Mouse (Mus musculus): Measurements from ENCODE around the gene Foxa3. TPM values are rescaled to one million over a fixed set of nuclear protein-coding genes. Genes with fewer than 3 reads are reported as not detected.

Gene Foxa3
- total and polyA plus RNA-seq, 2 experiments from 2014 or later: not detected

DNA sequence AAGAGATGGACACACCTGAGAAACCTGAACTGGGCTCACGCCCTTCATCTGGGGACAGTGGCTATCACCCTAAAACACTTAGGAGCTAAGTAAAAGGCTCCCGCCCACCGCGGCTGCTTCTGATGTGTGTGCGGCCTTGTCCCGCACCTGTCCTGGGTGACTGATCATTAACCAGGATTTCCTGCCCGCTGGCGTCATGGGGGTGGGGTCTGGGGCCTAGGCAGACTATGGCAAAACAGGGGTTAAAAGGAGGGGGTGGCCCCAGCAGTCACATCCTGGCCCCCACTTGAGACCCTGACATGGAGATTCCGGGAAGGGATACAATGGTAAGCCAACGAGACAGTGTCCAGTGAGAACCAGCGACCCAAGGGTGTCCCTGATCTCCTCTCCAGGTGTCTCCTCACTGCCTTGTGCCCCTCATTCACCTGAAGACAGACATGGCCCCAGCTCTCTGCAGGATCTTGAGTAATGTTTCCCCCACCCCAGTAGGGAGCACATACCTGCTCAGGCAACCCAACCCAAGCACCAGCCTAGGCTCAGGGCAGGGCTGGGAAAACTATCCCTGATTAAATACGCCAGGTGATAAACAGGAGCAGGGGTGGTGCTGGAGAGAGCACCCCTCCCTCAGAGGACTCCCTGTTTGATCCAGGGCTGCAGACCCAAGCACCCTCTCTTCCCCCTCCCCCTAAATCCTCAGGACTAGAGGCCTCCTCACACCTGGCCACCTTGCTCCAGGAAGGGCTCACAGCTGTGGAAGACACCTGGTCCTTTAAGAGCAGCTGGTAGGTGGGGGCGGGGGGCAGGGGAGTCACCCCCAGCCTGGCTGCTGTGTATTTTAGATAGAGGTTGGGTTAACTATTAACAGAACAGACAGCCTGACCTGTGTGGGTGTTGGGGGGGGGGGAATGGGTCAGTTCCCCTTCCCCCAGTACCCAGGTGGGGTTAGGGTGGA lies 16.0 kb downstream of the Foxa3 start:
- no peak overlapping the region for H3K9ac ChIP-seq (replicated peaks; ENCODE audit: low read depth, low read length)
- ATAC-seq (ENCODE audit: insufficient read depth, low read depth): no peak

DNA sequence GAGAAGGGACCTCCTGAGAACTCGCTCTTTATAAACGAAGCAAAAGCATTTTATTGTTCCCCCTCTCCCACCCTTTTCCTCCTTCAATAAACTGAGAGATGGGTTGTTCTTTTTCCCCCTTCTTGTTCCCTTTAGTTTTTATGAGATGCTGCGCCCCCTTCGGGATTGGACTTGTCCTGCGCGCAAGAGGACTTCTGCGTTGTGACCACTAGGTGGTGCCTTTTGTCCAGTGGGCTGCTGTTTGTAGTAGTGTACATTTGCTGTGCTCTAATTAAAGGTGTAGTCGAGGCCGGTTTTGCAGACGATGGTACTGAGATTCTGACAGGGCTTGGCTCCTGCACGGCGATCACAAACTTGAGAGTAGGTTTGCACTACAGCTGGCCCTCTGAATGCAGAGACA lies 16.9 kb downstream of the Foxa3 start:
- Histone ChIP-seq H3K9me3 (replicated peaks; ENCODE audit: control insufficient read depth, low read length) (no peaks in the 10 kb centered on the region), H3K36me3 (replicated peaks; ENCODE audit: control insufficient read depth, insufficient read depth, low read length) (0 out of 2 replicates have a peak, but pooled peaks cover 14% of the 10 kb centered on the region), H3K27ac (ENCODE audit: low read depth) (no peak overlapping the region), H3K9ac (replicated peaks; ENCODE audit: low read depth, low read length) (no peak overlapping the region), H3K4me3 (ENCODE audit: low read depth, low read length) (no peak overlapping the region), H3K4me1 (ENCODE audit: control insufficient read depth, insufficient read depth) (peaks cover 14% of the 10 kb centered on the region), H3K27me3 (ENCODE audit: control insufficient read depth, insufficient read depth, low read length) (no peaks in the 10 kb centered on the region), H3K4me2 (ENCODE audit: low read depth, low read length) (no peak overlapping the region)
- peak; percentile 90 for DNase-seq (ENCODE audit: low spot score)
- ATAC-seq (ENCODE audit: insufficient read depth, low read depth): peak; percentile 25; the same call in 1 of the 2 replicates
- 5% methylated on average over 12 of the region's 12 CpGs for WGBS
- TF ChIP-seq EP300 (IDR thresholded peaks at IDR 0.05; ENCODE audit: low read depth) (no peak), CTCF (IDR thresholded peaks at IDR 0.05; ENCODE audit: low read depth) (peak; percentile 100)

More for the DNA sequence above, 16.0 kb downstream of the Foxa3 start:
- DNase-seq (ENCODE audit: low spot score): no peak
- Histone ChIP-seq H3K36me3 (replicated peaks; ENCODE audit: control insufficient read depth, insufficient read depth, low read length) (0 out of 2 replicates have a peak, but pooled peaks cover 14% of the 10 kb centered on the region), H3K27ac (ENCODE audit: low read depth) (no peak overlapping the region), H3K9me3 (replicated peaks; ENCODE audit: control insufficient read depth, low read length) (no peaks in the 10 kb centered on the region), H3K4me2 (ENCODE audit: low read depth, low read length) (no peak overlapping the region), H3K27me3 (ENCODE audit: control insufficient read depth, insufficient read depth, low read length) (no peaks in the 10 kb centered on the region), H3K4me3 (ENCODE audit: low read depth, low read length) (no peak overlapping the region), H3K4me1 (ENCODE audit: control insufficient read depth, insufficient read depth) (peaks cover 20% of the 10 kb centered on the region)
- WGBS: 82% methylated on average over 13 of the region's 13 CpGs
- TF ChIP-seq CTCF (IDR thresholded peaks at IDR 0.05; ENCODE audit: low read depth): no peak
- TF ChIP-seq EP300 (IDR thresholded peaks at IDR 0.05; ENCODE audit: low read depth): no peak

GRCm38 (mm10) chr7:19005417-19006121 lies 17.8 kb downstream of the Foxa3 start:
- Histone ChIP-seq H3K27ac (ENCODE audit: low read depth) (no peak overlapping the region), H3K27me3 (ENCODE audit: control insufficient read depth, insufficient read depth, low read length) (no peaks in the 10 kb centered on the region), H3K4me3 (ENCODE audit: low read depth, low read length) (no peak overlapping the region), H3K4me2 (ENCODE audit: low read depth, low read length) (peak overlapping the region; percentile 91; the same call in 1 of the 2 replicates), H3K9me3 (replicated peaks; ENCODE audit: control insufficient read depth, low read length) (no peaks in the 10 kb centered on the region), H3K9ac (replicated peaks; ENCODE audit: low read depth, low read length) (no peak overlapping the region), H3K36me3 (replicated peaks; ENCODE audit: control insufficient read depth, insufficient read depth, low read length) (0 out of 2 replicates have a peak, but pooled peaks cover 14% of the 10 kb centered on the region), H3K4me1 (ENCODE audit: control insufficient read depth, insufficient read depth) (peaks cover 14% of the 10 kb centered on the region)
- no peak for DNase-seq (ENCODE audit: low spot score)
- TF ChIP-seq CTCF (IDR thresholded peaks at IDR 0.05; ENCODE audit: low read depth): no peak
- no peak for TF ChIP-seq EP300 (IDR thresholded peaks at IDR 0.05; ENCODE audit: low read depth)
- no peak for ATAC-seq (ENCODE audit: insufficient read depth, low read depth)
- 85% methylated on average over 34 of the region's 34 CpGs for WGBS

DNA sequence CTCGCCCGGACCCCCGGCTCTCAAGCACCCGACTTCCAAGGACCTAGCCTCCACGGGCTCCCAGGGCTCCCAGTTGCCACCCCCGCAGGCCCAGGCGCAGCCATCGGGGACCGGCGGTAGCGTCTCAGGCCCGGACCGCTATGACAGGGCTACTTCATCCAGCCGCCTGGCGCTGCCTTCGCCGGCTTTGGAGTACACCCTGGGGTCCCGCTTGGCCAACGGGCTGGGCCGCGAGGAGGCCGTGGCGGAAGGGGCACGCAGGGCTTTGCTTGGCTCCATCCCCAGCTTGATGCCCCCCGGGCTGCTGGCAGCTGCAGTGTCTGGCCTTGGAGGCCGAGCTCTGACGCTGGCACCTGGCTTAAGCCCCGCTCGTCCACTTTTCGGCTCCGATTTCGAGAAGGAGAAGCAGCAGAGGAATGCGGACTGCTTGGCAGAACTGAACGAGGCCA lies 18.7 kb downstream of the Foxa3 start:
- Histone ChIP-seq H3K4me2 (ENCODE audit: low read depth, low read length) (peak overlapping the region; percentile 91), H3K27me3 (ENCODE audit: control insufficient read depth, insufficient read depth, low read length) (no peaks in the 10 kb centered on the region), H3K27ac (ENCODE audit: low read depth) (peak overlapping the region; percentile 90; the same call in 1 of the 2 replicates), H3K36me3 (replicated peaks; ENCODE audit: control insufficient read depth, insufficient read depth, low read length) (0 out of 2 replicates have a peak, but pooled peaks cover 14% of the 10 kb centered on the region), H3K4me3 (ENCODE audit: low read depth, low read length) (peak overlapping the region; percentile 75), H3K9ac (replicated peaks; ENCODE audit: low read depth, low read length) (peak overlapping the region; percentile 77), H3K4me1 (ENCODE audit: control insufficient read depth, insufficient read depth) (peaks cover 14% of the 10 kb centered on the region), H3K9me3 (replicated peaks; ENCODE audit: control insufficient read depth, low read length) (no peaks in the 10 kb centered on the region)
- 6% methylated on average over 34 of the region's 34 CpGs for WGBS
- DNase-seq (ENCODE audit: low spot score) (no peak), ATAC-seq (ENCODE audit: insufficient read depth, low read depth) (no peak)
- TF ChIP-seq CTCF (IDR thresholded peaks at IDR 0.05; ENCODE audit: low read depth) (no peak), EP300 (IDR thresholded peaks at IDR 0.05; ENCODE audit: low read depth) (no peak)

GRCm38 (mm10) chr7:19003902-19004630 lies 19.3 kb downstream of the Foxa3 start, which contains the start of gene Irf2bp1:
Gene Irf2bp1 (plus strand): TSS chr7:19004044.
- peak within 1 kb of the TSS; percentile 77 for H3K9ac ChIP-seq (replicated peaks; ENCODE audit: low read depth, low read length)
- no peaks in the 10 kb centered on the region for H3K9me3 ChIP-seq (replicated peaks; ENCODE audit: control insufficient read depth, low read length)
- TF ChIP-seq CTCF (IDR thresholded peaks at IDR 0.05; ENCODE audit: low read depth): no peak
- no peak for TF ChIP-seq EP300 (IDR thresholded peaks at IDR 0.05; ENCODE audit: low read depth)
- H3K27ac ChIP-seq (ENCODE audit: low read depth): peak within 1 kb of the TSS; percentile 90
- 0 out of 2 replicates have a peak, but pooled peaks cover 14% of the 10 kb centered on the region for H3K36me3 ChIP-seq (replicated peaks; ENCODE audit: control insufficient read depth, insufficient read depth, low read length)
- DNase-seq (ENCODE audit: low spot score): peak; percentile 96
- no peaks in the 10 kb centered on the region for H3K27me3 ChIP-seq (ENCODE audit: control insufficient read depth, insufficient read depth, low read length)
- peak within 1 kb of the TSS; percentile 75 for H3K4me3 ChIP-seq (ENCODE audit: low read depth, low read length)
- peak; percentile 78 for ATAC-seq (ENCODE audit: insufficient read depth, low read depth)
- peaks cover 14% of the 10 kb centered on the region for H3K4me1 ChIP-seq (ENCODE audit: control insufficient read depth, insufficient read depth)
- peak within 1 kb of the TSS; percentile 91 for H3K4me2 ChIP-seq (ENCODE audit: low read depth, low read length)
- under 1% methylated on average over 69 of the region's 90 CpGs for WGBS

All from heart, postnatal 0 days (tissue).